Mouse (Mus musculus) erythroblast, embryonic 14.5 days (primary cell): ENCODE results near the gene Prdm16.

Source experiments
- GATA1 ChIP-seq: IDR thresholded peaks from 2 replicates; pipeline ENCODE4 v1.6.1; 2012; ENCODE audit warnings: low read length, inconsistent platforms, mixed read lengths
- TAL1 ChIP-seq: IDR thresholded peaks from 3 replicates; pipeline ENCODE4 v1.6.1; 2012; ENCODE audit warnings: low read length, inconsistent platforms, mixed read lengths

DNA sequence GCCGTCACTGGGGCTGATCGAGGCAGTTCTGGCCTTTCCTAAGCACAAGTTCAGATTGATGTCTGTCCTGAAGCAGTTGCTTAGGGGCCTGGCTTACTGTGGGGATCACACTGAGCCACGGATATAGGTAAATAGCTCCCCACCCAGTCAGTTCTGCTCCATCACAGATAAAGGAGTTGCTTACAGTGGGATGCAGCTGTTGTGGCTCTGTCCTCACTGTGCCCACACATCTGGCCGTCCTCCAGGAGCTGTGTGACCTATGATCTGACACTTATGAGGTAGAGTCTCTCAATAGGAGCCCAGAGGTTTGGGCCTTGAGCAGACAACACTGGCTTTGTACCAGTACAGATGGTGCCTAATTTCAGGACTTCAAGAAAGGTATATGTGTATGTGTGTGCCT lies 142.7 kb downstream of the Prdm16 start:
- TF ChIP-seq GATA1 (no peak), TAL1 (no peak)
